Mouse (Mus musculus) CH12.LX (cell line): ENCODE results near the gene Cox17.

Experiments used
- E2F4 ChIP-seq: IDR thresholded peaks from 2 replicates; pipeline ENCODE4 v1.6.1; 2011; ENCODE audit warnings: low read depth, low read length, improper control_type of control experiment; ENCODE audit not compliant: insufficient replicate concordance
- GABPA ChIP-seq: IDR thresholded peaks from 2 replicates; pipeline ENCODE4 v1.6.1; 2012; ENCODE audit warnings: low read depth, low read length, improper control_type of control experiment, inconsistent platforms; ENCODE audit not compliant: insufficient replicate concordance
- IRF4 ChIP-seq: IDR thresholded peaks from 2 replicates; pipeline ENCODE4 v1.6.1; 2014; ENCODE audit warnings: low read depth, mild to moderate bottlenecking, inconsistent platforms, low read length, improper control_type of control experiment
- NELFE ChIP-seq: IDR thresholded peaks from 2 replicates; pipeline ENCODE4 v1.6.1; 2011; ENCODE audit warnings: low read depth, low read length, improper control_type of control experiment
- NRF1 ChIP-seq: IDR thresholded peaks from 2 replicates; pipeline ENCODE4 v1.6.1; 2014; ENCODE audit warnings: low read depth, mild to moderate bottlenecking, inconsistent platforms, low read length, improper control_type of control experiment, moderate library complexity

DNA sequence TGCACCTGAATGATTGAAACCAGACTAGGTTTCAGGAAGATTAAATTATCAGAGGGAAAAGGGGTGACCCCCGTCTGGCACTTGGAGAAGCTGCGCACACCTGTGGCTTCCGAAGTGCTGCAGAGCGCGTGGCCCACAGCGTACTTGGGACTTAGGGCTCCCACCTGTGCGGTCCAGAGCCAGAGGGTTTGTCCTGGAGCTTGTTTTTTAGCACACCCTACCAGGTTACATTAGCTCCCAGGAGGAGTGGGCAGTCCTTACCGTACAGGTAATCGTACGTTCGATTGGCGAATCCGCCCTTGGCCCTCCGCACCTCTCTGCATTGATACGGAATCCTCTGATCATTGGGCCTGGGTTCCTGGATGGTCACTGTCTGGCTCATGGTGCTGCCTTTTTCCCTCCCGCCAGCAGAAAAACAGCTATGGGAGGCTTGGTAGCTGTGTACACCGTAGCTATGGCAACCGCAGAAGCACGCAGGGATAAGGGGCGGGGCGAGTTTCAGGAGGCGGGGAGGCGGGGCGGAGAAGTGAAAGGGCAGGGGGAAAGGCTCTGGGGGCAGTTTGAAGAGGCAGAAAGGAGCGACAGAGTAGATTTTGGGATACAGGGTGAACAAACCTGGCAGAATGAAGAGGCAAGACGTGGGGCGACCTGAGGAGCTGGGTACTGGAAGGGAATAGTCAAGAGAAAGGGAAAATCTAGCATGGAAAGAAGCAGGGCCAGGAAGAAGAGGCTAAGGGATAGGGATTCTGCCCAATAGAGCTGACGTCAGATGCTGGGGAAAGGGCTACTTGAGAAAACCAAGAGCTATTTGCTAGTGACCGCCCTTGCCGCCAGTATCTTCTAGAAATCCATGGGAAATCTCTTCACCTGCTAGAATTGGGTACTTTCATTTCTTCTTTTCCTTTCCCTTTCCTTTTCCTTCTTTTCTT lies 5.1 kb upstream of the Cox17 start, which contains the start of gene Maats1:
- TF ChIP-seq E2F4 (no peak), NRF1 (no peak), IRF4 (no peak), NELFE (no peak), GABPA (no peak)
